Mouse (Mus musculus) myocyte (in vitro differentiated cells): ENCODE results near the gene Efhd2. TPM values are rescaled to one million over a fixed set of nuclear protein-coding genes. Genes with fewer than 3 reads are reported as not detected.

Experiments used
- H3K27me3 ChIP-seq: one replicate; pipeline ENCODE4 v1.6.1; 2011; ENCODE audit not compliant: control insufficient read depth, insufficient read depth, insufficient read length
- H3K36me3 ChIP-seq: one replicate; pipeline ENCODE4 v1.6.1; 2011; ENCODE audit not compliant: control insufficient read depth, insufficient read depth
- H3K4me2 ChIP-seq: one replicate; pipeline ENCODE4 v1.6.1; 2011; ENCODE audit warnings: low read depth, control low read depth
- H3K4me3 ChIP-seq: one replicate; pipeline ENCODE4 v1.5.1; 2011; ENCODE audit warnings: mild to moderate bottlenecking, control low read depth, moderate library complexity
- H3K79me2 ChIP-seq: one replicate; pipeline ENCODE4 v1.6.1; 2011; ENCODE audit not compliant: control insufficient read depth, insufficient read depth
- H3ac ChIP-seq: one replicate; pipeline ENCODE4 v1.6.1; 2011; ENCODE audit not compliant: control insufficient read depth, insufficient read length
- CEBPB ChIP-seq: IDR thresholded peaks from 2 replicates; pipeline ENCODE4 v1.6.1; 2011; ENCODE audit warnings: mild to moderate bottlenecking, moderate library complexity; ENCODE audit not compliant: poor library complexity, insufficient read depth, severe bottlenecking
- E2F4 ChIP-seq: IDR thresholded peaks from one replicate; pipeline ENCODE4 v1.6.1; 2011; ENCODE audit warnings: mild to moderate bottlenecking, control low read depth, moderate library complexity; ENCODE audit not compliant: insufficient read depth
- MAX ChIP-seq: IDR thresholded peaks from one replicate; pipeline ENCODE4 v1.6.1; 2011; ENCODE audit warnings: low read depth, mild to moderate bottlenecking, control low read depth
- MYOD1 ChIP-seq, 3 experiments: IDR thresholded peaks; one replicate each; pipeline ENCODE4 v1.6.1; 2011; ENCODE audit warnings: control low read depth in 2 of 3, low read depth in 2 of 3, mild to moderate bottlenecking in 2 of 3, moderate library complexity in 1 of 3; ENCODE audit not compliant: insufficient read length in 2 of 3, control insufficient read depth in 1 of 3
- MYOG ChIP-seq, 3 experiments: IDR thresholded peaks; one replicate each; pipeline ENCODE4 v1.6.1; 2011; ENCODE audit warnings: control low read depth in 2 of 3, low read depth in 2 of 3, mild to moderate bottlenecking in 2 of 3; ENCODE audit not compliant: insufficient read length in 2 of 3, control insufficient read depth in 1 of 3, insufficient read depth in 1 of 3
- POLR2A ChIP-seq: IDR thresholded peaks from one replicate; pipeline ENCODE4 v1.6.1; 2011; ENCODE audit warnings: low read depth, mild to moderate bottlenecking, control low read depth, moderate library complexity; ENCODE audit not compliant: insufficient read length
- POLR2AphosphoS2 ChIP-seq: IDR thresholded peaks from one replicate; pipeline ENCODE4 v1.6.1; 2011; ENCODE audit warnings: low read depth, control low read depth; ENCODE audit not compliant: insufficient read length
- REST ChIP-seq: IDR thresholded peaks from one replicate; pipeline ENCODE4 v1.6.1; 2011; ENCODE audit warnings: mild to moderate bottlenecking, control low read depth, moderate library complexity; ENCODE audit not compliant: insufficient read depth, insufficient read length
- SRF ChIP-seq: IDR thresholded peaks from one replicate; pipeline ENCODE4 v1.6.1; 2011; ENCODE audit warnings: low read depth; ENCODE audit not compliant: control insufficient read depth, insufficient read length
- TCF12 ChIP-seq: IDR thresholded peaks from one replicate; pipeline ENCODE4 v1.6.1; 2011; ENCODE audit warnings: mild to moderate bottlenecking, control low read depth; ENCODE audit not compliant: poor library complexity, insufficient read depth, severe bottlenecking
- TCF3 ChIP-seq: IDR thresholded peaks from one replicate; pipeline ENCODE4 v1.6.1; 2011; ENCODE audit warnings: low read depth, control low read depth; ENCODE audit not compliant: insufficient read length
- USF1 ChIP-seq: IDR thresholded peaks from one replicate; pipeline ENCODE4 v1.6.1; 2011; ENCODE audit warnings: low read depth, mild to moderate bottlenecking, control low read depth, moderate library complexity
- polyA plus RNA-seq: library from polyadenylated mRNA; unstranded; fragments of >200 nt; fragmentation: generic; extraction: Trizol; gene quantifications from one replicate; pipeline ENCODE4 v1.2.1, GENCODE M21; 2012; ENCODE audit warnings: missing spikeins

Gene Efhd2
- polyA plus RNA-seq, 1 experiment: 38.8 TPM

DNA sequence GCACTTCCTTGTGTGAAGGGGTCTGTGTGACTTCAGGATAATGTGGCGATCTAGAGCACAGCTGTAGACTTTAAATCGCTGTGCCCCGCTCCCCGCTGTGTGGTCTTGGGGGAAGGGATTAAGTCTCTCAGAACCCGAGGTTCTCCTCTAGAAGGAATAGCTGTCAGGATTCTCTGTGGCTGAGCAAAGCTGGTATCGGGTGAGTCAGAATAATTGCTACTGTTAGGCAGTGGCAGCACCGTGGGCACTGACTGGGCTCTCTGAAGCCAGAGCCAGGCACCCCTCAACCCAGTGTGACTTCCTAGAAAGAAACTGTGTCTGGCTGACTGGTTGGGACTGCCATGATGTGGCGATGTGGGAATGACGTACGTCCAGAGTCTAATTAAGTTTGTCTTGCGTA, 44.3 kb downstream of the Efhd2 start:
- TF ChIP-seq TCF3 (no peak), POLR2A (no peak), MAX (no peak)
- Histone ChIP-seq H3ac (no peak overlapping the region), H3K4me3 (no peak overlapping the region), H3K27me3 (peaks cover 5% of the 10 kb centered on the region), H3K79me2 (no peaks in the 10 kb centered on the region), H3K4me2 (no peak overlapping the region), H3K36me3 (no peaks in the 10 kb centered on the region)

GRCm38 (mm10) chr4:141828177-141828576, 46.5 kb downstream of the Efhd2 start:
- Histone ChIP-seq H3K4me2 (no peak overlapping the region), H3K27me3 (peaks cover 5% of the 10 kb centered on the region), H3ac (no peak overlapping the region), H3K36me3 (no peaks in the 10 kb centered on the region), H3K4me3 (no peak overlapping the region), H3K79me2 (no peaks in the 10 kb centered on the region)
- TF ChIP-seq TCF12 (no peak), TCF3 (no peak), POLR2A (no peak), SRF (no peak), MAX (no peak), REST (no peak), MYOG (IDR thresholded peaks at IDR 0.05; ENCODE audit: control insufficient read depth in 1 of 3, insufficient read depth in 1 of 3, insufficient read length in 2 of 3, low read depth in 2 of 3) (no peak), POLR2AphosphoS2 (no peak), E2F4 (no peak), USF1 (no peak), MYOD1 (IDR thresholded peaks at IDR 0.05; ENCODE audit: control insufficient read depth in 1 of 3, insufficient read length in 2 of 3, low read depth in 2 of 3) (no peak), CEBPB (no peak)

DNA sequence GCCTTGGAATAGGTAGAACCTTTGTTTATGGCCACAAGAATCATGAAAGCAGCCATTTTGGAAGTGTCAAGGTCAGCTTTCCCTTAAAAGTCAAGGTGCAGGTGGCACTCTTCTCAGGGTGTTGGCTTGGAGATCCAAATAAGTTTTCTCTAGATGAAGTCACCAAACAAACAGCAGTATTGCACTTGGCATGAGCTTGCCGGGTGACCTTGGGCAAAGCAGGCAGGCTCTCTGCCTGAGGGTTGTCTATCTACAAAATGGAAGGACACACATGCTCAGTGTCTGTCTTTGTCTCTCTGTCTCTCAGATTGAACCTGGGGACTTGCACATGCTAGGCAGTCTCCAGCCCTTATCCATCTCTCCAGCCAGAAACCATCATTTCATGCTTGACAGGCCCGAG, 47.3 kb downstream of the Efhd2 start:
- H3K4me2 ChIP-seq: no peak overlapping the region
- peaks cover 5% of the 10 kb centered on the region for H3K27me3 ChIP-seq
- H3K79me2 ChIP-seq: no peaks in the 10 kb centered on the region
- no peaks in the 10 kb centered on the region for H3K36me3 ChIP-seq
- TF ChIP-seq E2F4 (no peak), POLR2AphosphoS2 (no peak), MYOD1 (IDR thresholded peaks at IDR 0.05; ENCODE audit: control insufficient read depth in 1 of 3, insufficient read length in 2 of 3, low read depth in 2 of 3) (no peak), MAX (no peak)
- H3ac ChIP-seq: no peak overlapping the region
- no peak overlapping the region for H3K4me3 ChIP-seq

DNA sequence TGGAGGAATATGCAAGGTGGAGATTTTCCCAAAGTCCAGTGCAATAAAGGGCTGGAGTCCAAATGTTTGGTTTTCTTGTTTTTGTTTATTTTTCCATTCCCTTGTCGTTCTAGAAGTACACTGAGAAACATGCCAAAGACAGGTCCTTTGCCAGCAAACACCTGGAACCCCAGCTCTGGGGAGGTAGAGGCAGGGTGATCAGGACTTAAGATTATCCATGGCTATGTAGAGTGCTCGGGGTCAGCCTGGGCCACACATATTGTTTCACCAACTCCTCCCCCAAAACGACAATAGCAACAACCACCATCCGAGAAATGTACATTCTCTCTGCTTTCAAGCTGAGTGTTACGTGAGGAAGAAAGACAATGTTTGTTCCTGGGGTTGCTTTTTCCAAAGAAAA, 48.7 kb downstream of the Efhd2 start, which contains the start of gene Cela2a:
TSS of gene Cela2a (minus strand) at position 101 of the 400 bp plus-strand sequence.
- peaks cover 5% of the 10 kb centered on the region for H3K27me3 ChIP-seq
- no peak within 1 kb of the TSS for H3K4me2 ChIP-seq
- TF ChIP-seq USF1: no peak
- TF ChIP-seq MYOG (IDR thresholded peaks at IDR 0.05; ENCODE audit: control insufficient read depth in 1 of 3, insufficient read depth in 1 of 3, insufficient read length in 2 of 3, low read depth in 2 of 3): no peak
- TF ChIP-seq TCF3: no peak
- no peak for TF ChIP-seq MAX
- no peak for TF ChIP-seq E2F4
- no peak for TF ChIP-seq POLR2A
- TF ChIP-seq POLR2AphosphoS2: no peak
- no peak for TF ChIP-seq REST
- no peak for TF ChIP-seq SRF

GRCm38 (mm10) chr4:141822979-141823378, 51.7 kb downstream of the Efhd2 start:
- H3ac ChIP-seq: no peak overlapping the region
- TF ChIP-seq POLR2AphosphoS2 (no peak), SRF (no peak), E2F4 (no peak), POLR2A (no peak), MAX (no peak), TCF3 (no peak), MYOG (IDR thresholded peaks at IDR 0.05; ENCODE audit: control insufficient read depth in 1 of 3, insufficient read depth in 1 of 3, insufficient read length in 2 of 3, low read depth in 2 of 3) (no peak)

More for the DNA sequence above, 48.7 kb downstream of the Efhd2 start, which contains the start of gene Cela2a:
- Histone ChIP-seq H3K79me2 (no peaks in the 10 kb centered on the region), H3ac (no peak within 1 kb of the TSS), H3K36me3 (no peaks in the 10 kb centered on the region), H3K4me3 (no peak within 1 kb of the TSS)

DNA sequence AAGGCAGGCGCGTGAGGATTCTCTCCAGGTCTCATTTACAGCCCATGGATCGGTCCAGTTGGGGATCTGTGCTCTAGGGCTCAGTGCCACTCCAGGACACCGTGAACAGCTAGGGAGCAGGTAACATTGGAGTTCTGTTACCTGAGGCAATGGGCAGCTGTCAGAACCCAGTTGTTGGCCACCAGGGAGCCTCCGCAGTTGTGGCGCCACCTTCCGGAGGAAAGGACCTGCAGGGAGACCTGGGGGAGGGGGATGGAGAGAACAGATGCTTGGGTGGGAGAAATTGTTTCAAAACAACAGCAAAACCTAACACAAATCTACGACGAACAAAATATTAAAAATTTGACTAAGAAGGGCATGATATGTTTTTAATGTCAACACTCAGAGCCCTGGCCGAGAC, 52.6 kb downstream of the Efhd2 start:
- H3ac ChIP-seq: no peak overlapping the region
- TF ChIP-seq POLR2A (no peak), TCF12 (no peak), REST (no peak), USF1 (no peak), SRF (no peak), MYOG (IDR thresholded peaks at IDR 0.05; ENCODE audit: control insufficient read depth in 1 of 3, insufficient read depth in 1 of 3, insufficient read length in 2 of 3, low read depth in 2 of 3) (no peak), POLR2AphosphoS2 (no peak), E2F4 (no peak), MAX (no peak), TCF3 (no peak), MYOD1 (IDR thresholded peaks at IDR 0.05; ENCODE audit: control insufficient read depth in 1 of 3, insufficient read length in 2 of 3, low read depth in 2 of 3) (no peak), CEBPB (no peak)
- H3K4me3 ChIP-seq: no peak overlapping the region
- H3K36me3 ChIP-seq: no peaks in the 10 kb centered on the region
- H3K27me3 ChIP-seq: peaks cover 5% of the 10 kb centered on the region
- no peak overlapping the region for H3K4me2 ChIP-seq
- H3K79me2 ChIP-seq: no peaks in the 10 kb centered on the region

More at GRCm38 (mm10) chr4:141822979-141823378, 51.7 kb downstream of the Efhd2 start:
- Histone ChIP-seq H3K4me2 (no peak overlapping the region), H3K27me3 (peaks cover 5% of the 10 kb centered on the region), H3K4me3 (no peak overlapping the region), H3K36me3 (no peaks in the 10 kb centered on the region), H3K79me2 (no peaks in the 10 kb centered on the region)
